Mouse (Mus musculus) liver, embryonic 13.5 days (tissue): Measurements from ENCODE around the gene Tmem120a. TPM values are rescaled to one million over a fixed set of nuclear protein-coding genes. Genes with fewer than 3 reads are reported as not detected.

ENCODE experiments used
- microRNA-seq: library from miRNA; unstranded; fragments of <30 nt; microRNA quantifications from one replicate; pipeline ENCODE4, GENCODE M21; 2016
- polyA plus RNA-seq: library from polyadenylated mRNA; unstranded; fragments of >200 nt; fragmentation: Nextera tagmentation; extraction: Ambion mirVana; gene quantifications from 2 replicates; pipeline ENCODE4 v1.2.1, GENCODE M21; 2015

Tmem120a gene
- polyA plus RNA-seq, 1 experiment from 2014 or later: 17.8 TPM

Small RNAs within 50 kb of the gene (microRNA-seq; reads per million reads assigned to microRNA genes)
- not detected for gene Mir7034

Other genes with a start within 250 kb of the Tmem120a start
- gene Hip1, start 199.3 kb downstream of the Tmem120a start, polyA plus RNA-seq: 3.4 and 4.6 TPM in 2 replicates
- not detected in 2 replicates for gene Ccl26, start 180.9 kb downstream of the Tmem120a start, polyA plus RNA-seq
- 15.0 and 15.7 TPM in 2 replicates for gene Ccl24, start 171.4 kb downstream of the Tmem120a start, polyA plus RNA-seq
- gene Rhbdd2, start 111.8 kb downstream of the Tmem120a start, polyA plus RNA-seq: 11.4 and 12.2 TPM in 2 replicates
- gene Por, start 74.4 kb downstream of the Tmem120a start, polyA plus RNA-seq: 26.7 and 31.2 TPM in 2 replicates
- gene Styxl1, start 33.9 kb upstream of the Tmem120a start, polyA plus RNA-seq: not detected in 2 replicates
- gene Mdh2, start 34.0 kb upstream of the Tmem120a start, polyA plus RNA-seq: 416 and 419 TPM in 2 replicates
- gene Srrm3, start 62.4 kb upstream of the Tmem120a start, polyA plus RNA-seq: 0.07 TPM in 1 of 2 replicates, not detected in the other
- 6.4 and 7.3 TPM in 2 replicates for gene Hspb1, start 143.5 kb upstream of the Tmem120a start, polyA plus RNA-seq
- 80.8 and 100 TPM in 2 replicates for gene Ywhag, start 190.2 kb upstream of the Tmem120a start, polyA plus RNA-seq
- gene Ssc4d, start 230.1 kb upstream of the Tmem120a start, polyA plus RNA-seq: 1.8 TPM in 2 replicates
- gene Zp3, start 235.7 kb upstream of the Tmem120a start, polyA plus RNA-seq: not detected in 2 replicates